Mouse (Mus musculus): ENCODE data around the gene Wdr18. TPM values are rescaled to one million over a fixed set of nuclear protein-coding genes. Genes with fewer than 3 reads are reported as not detected.
"Not testable (repeated sequence)": the region's sequence is repeated elsewhere in the genome, so short reads cannot be mapped to it uniquely, and the experiment has no call there.

The Wdr18 gene
- total RNA-seq, 2 experiments from 2014 or later, result 0.98 to 10.1 TPM

DNA sequence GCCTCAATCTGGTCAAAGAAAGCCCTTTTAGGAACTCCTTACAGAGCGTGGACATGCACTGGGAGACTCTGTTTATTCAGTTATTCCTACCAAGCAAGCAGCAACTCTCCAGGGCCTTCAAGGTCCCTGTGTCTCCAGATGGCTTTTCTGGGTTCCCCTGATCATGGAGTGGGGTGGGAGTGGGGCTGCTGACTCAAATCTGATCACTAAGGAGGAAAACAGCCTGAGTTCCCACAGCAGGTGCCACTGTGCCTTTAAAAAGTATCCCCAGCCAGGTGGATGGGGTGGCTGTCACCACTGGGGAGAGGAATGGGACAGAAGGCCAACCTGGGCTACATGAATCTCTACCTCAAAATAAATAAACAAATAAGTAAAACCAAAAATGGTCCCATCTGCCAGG, 17.0 kb upstream of the Wdr18 start:
- ATAC-seq (replicated peaks; ENCODE audit: low FRiP score, poor library complexity, severe bottlenecking), result no peak

- no peak for ATAC-seq (replicated peaks; ENCODE audit: low FRiP score, poor library complexity, severe bottlenecking)
Measured at GRCm38 (mm10) chr10:79943471-79943901, 16.5 kb upstream of the Wdr18 start.

DNA sequence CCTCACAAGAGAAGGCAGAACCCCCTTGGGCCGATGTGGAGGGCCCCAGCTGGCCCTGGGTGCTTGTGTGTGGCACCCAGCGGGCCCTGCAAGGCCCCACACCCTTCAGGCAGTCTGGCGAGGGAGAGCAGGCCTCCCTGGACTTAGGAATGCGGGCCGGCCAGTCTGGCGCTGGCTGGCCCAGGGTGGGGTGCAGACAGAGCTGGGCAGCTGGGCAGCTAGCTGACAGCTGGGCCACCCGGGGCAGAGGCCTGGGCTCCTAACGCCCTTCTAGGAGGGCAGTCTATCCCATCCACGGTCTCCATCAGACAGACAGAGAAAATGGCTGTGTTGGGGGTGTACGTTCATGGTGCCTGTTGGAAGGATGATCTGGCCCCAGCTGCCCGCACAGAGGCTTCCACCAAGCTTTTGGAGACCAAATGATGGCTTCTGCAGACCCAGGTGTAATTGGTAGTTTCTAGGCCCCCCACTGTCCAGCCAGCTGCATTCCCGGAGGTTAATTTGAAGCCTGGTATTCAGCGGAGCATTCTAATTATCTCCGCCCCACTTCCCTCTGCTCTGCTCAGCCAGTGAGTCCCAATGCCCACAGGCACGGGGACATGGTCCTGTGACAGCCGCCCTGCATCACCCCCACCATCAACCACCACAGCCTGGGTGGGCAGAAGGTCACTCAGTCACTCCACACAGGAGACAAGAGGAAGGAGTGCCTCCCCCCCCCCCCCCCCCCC, 14.3 kb upstream of the Wdr18 start:
- ATAC-seq (replicated peaks; ENCODE audit: low FRiP score, poor library complexity, severe bottlenecking), result no peak

GRCm38 (mm10) chr10:79946752-79947322, 13.1 kb upstream of the Wdr18 start:
- no peak for ATAC-seq (replicated peaks; ENCODE audit: low FRiP score, poor library complexity, severe bottlenecking)

- no peak for ATAC-seq (replicated peaks; ENCODE audit: low FRiP score, poor library complexity, severe bottlenecking)
Measured at GRCm38 (mm10) chr10:79947502-79947901, 12.4 kb upstream of the Wdr18 start.

- ATAC-seq (replicated peaks; ENCODE audit: low FRiP score, poor library complexity, severe bottlenecking), result no peak
Measured at GRCm38 (mm10) chr10:79949873-79950272, 10.1 kb upstream of the Wdr18 start.

GRCm38 (mm10) chr10:79950661-79951060, 9.3 kb upstream of the Wdr18 start:
- ATAC-seq (replicated peaks; ENCODE audit: low FRiP score, poor library complexity, severe bottlenecking), result no peak

GRCm38 (mm10) chr10:79953946-79954345, 6.0 kb upstream of the Wdr18 start:
- ATAC-seq (replicated peaks; ENCODE audit: low FRiP score, poor library complexity, severe bottlenecking), result no peak

GRCm38 (mm10) chr10:79955691-79956090, 4.3 kb upstream of the Wdr18 start:
- ATAC-seq (replicated peaks; ENCODE audit: low FRiP score, poor library complexity, severe bottlenecking), result no peak

GRCm38 (mm10) chr10:79956643-79957154, 3.3 kb upstream of the Wdr18 start:
- no peak for ATAC-seq (replicated peaks; ENCODE audit: low FRiP score, poor library complexity, severe bottlenecking)

DNA sequence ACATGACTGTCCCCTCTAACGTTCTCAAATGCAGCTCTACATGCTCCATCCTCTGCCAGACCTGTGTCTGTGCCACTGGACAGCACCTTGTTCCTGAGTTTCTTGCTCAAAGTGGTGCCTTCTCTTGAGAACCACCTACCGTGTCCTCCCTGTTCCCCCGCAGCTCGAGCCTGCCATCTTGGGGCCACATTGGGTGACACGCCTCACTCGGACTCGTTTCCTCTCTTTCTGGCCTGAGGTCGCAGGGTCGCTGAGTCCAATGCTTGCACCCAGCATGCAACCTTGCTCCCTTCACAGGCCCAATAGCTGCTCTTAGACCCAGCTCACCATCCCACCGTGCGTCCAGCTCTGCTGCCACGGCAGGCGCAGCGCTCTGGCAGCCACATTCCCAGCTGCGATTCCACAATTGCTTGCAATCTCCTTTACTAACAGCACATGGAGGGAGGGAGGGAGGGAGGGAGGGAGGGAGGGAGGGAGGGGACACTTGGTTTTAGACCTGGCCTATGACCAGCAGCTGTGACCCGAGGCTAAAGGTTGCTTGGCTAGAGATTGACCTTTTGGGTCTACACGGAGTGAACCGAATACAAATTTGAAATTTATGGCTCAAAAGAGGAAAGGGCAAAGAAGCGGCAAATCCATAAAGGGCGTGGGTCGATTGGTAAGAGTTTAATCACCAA, 1.7 kb upstream of the Wdr18 start:
- peak; percentile 45 for ATAC-seq (replicated peaks; ENCODE audit: low FRiP score, poor library complexity, severe bottlenecking)

DNA sequence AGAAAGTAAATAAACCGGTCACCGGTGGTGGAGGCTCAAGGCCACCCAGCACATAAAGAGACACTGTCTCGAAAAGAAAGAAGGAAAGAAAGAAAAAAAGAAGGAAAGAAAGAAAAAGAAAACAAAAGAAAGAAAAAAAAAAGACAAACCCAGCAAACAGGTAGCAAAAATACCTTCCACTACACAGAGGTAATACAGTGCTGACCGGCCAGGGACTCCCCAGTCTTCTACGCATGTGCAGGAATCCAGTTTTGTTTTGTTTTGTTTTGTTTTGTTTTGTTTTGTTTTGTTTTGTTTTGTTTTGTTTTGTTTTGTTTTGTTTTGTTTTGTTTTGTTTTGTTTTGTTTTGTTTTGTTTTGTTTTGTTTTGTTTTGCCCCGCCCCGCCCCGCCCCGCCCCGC, 540 bp upstream of the Wdr18 start:
- ATAC-seq (replicated peaks; ENCODE audit: low FRiP score, poor library complexity, severe bottlenecking), result not testable (repeated sequence)

- no peak for ATAC-seq (replicated peaks; ENCODE audit: low FRiP score, poor library complexity, severe bottlenecking)
Measured at GRCm38 (mm10) chr10:79960671-79961294, 831 bp downstream of the Wdr18 start.

GRCm38 (mm10) chr10:79964727-79965126, 4.8 kb downstream of the Wdr18 start:
- ATAC-seq (replicated peaks; ENCODE audit: low FRiP score, poor library complexity, severe bottlenecking), result no peak

- no peak for ATAC-seq (replicated peaks; ENCODE audit: low FRiP score, poor library complexity, severe bottlenecking)
Measured at GRCm38 (mm10) chr10:79965325-79965724, 5.4 kb downstream of the Wdr18 start.

GRCm38 (mm10) chr10:79966886-79967400, 7.0 kb downstream of the Wdr18 start:
- ATAC-seq (replicated peaks; ENCODE audit: low FRiP score, poor library complexity, severe bottlenecking), result no peak

GRCm38 (mm10) chr10:79968181-79968580, 8.2 kb downstream of the Wdr18 start:
- ATAC-seq (replicated peaks; ENCODE audit: low FRiP score, poor library complexity, severe bottlenecking), result no peak

DNA sequence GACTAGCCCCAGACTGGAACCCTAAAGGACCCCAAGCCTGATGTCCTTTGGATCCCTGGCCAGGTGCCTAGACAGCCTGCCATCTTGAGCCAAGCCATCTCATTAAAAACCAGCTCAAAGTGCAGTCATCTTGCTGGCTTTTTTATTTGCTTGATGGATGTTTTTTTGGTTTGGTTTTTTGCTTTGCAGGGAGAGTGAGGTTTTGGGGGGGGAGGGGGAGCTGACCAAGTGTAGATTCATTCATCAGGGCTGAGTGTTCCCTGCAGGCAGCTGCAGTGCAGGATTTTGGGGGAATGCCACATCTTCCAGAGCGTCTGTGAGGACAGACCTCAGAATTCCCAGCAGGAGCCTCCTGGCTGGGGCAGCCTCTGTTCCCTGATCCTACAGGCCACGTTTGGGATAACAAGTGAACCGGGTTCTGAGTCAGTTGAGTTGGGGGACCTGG, 9.2 kb downstream of the Wdr18 start:
- no peak for ATAC-seq (replicated peaks; ENCODE audit: low FRiP score, poor library complexity, severe bottlenecking)

DNA sequence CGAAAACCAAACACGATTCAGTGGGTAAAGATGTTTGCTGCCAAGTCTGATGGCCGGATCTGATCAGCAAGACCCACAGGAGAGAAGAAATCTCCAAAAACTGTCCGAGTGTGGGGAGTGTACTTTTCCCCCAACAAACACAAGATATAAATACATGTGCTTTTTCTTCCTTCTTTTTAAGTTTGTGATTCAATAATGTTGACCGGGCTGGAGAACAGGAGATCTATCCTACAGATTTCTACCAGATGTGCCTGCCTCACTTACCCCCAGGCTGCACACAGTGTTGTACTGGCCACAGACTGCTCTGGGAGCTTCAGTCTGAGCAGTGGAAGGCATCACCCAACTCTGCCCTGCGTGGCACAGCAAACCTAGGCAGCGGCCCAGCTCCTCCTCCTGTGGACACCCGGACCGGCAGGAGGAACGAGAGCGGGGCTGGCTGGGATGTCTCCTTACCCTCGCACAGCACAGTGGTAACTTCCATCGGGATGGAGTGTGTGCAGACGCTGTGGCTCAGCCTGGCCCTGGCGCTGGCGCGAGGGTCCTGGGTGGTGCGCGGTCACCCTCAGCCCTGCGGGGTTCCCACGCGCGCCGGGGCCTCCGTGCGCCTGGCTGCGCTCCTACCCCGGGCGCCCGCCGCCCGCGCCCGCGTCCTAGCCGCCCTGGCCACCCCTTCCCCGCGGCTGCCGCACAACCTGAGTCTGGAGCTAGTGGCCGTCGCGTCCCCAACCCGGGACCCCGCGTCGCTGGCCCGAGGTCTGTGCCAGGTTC, 10.6 kb downstream of the Wdr18 start, which contains the start of gene Grin3b:
Gene Grin3b, plus strand, starts transcription at position 301 of the 768 bp plus-strand sequence.
- ATAC-seq (replicated peaks; ENCODE audit: low FRiP score, poor library complexity, severe bottlenecking), result no peak

Measured in erythroid progenitor cell, adult 5-6 weeks (primary cell).